Mouse (Mus musculus): ENCODE data around the gene Slc35c1. TPM values are rescaled to one million over a fixed set of nuclear protein-coding genes. Genes with fewer than 3 reads are reported as not detected.

Slc35c1 gene
- 7.6 and 8.2 TPM in 2 replicates for polyA plus RNA-seq (2011; ENCODE audit: insufficient read depth, insufficient read length, low read depth, missing spikeins)

DNA sequence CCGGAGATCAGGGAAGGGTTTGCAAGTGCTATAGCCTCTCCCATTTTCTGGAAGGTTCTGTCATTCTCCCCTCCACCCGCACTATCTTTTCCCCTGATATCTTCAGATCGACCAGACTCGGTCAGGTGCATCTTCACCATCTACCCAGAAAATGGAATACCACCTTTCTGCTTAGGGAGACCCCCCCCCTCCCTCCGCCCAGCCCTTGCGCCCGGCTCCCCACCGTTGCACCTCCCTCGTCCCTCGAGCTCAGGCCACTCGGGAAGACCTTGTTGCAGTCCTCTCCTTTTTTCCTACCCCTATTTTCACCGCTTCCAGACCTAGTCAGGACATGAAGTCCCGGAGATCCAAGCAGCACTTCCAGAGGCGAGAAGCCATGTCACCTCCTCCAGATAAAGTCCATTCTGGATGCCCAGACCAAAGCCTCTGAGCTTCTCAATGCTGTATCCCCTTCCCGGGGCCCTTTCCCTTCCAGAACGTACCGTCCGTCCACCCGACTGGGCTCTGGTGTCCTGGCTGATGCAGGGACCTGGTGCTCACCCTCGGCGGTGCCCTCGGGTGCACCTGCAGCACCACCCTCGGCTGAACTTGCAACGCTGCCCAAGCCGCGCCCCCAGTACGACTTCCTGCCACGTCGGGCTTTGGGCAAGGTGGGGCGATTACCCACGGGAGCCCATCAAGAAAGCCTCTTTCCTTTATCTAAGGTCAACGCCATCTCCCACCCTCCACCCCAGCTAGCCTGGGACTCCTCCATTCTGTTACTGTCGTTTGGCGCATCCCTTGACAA is at the start of gene Slc35c1:
Gene Slc35c1, minus strand, starts transcription at position 618 of the 787 bp plus-strand sequence.
- H3K27ac ChIP-seq (ENCODE audit: insufficient read depth, low read length) = no peak within 1 kb of the TSS
- no peaks in the 10 kb centered on the region for H3K9me3 ChIP-seq (replicated peaks; ENCODE audit: control insufficient read depth, insufficient read depth, low read length, poor library complexity, severe bottlenecking)
- H3K4me3 ChIP-seq (ENCODE audit: low read depth, low read length) = peak within 1 kb of the TSS; percentile 95
- no peaks in the 10 kb centered on the region for H3K36me3 ChIP-seq (ENCODE audit: control insufficient read depth, insufficient read depth, low read length, poor library complexity, severe bottlenecking)
- H3K27me3 ChIP-seq (ENCODE audit: control insufficient read depth, insufficient read depth, low read length, poor library complexity, severe bottlenecking) = no peaks in the 10 kb centered on the region
- H3K4me1 ChIP-seq (ENCODE audit: control insufficient read depth, insufficient read depth, low read length) = no peaks in the 10 kb centered on the region
- TF ChIP-seq POLR2A (IDR thresholded peaks at IDR 0.05; ENCODE audit: insufficient read depth, low read length) = no peak
- no peak for TF ChIP-seq CTCF (IDR thresholded peaks at IDR 0.05; ENCODE audit: low read depth, low read length)
- TF ChIP-seq EP300 (IDR thresholded peaks at IDR 0.05; ENCODE audit: insufficient read depth, low read depth, low read length) = no peak
- peak within 1 kb of the TSS; percentile 66 for H3K9ac ChIP-seq (ENCODE audit: low read depth, poor library complexity, severe bottlenecking)

DNA sequence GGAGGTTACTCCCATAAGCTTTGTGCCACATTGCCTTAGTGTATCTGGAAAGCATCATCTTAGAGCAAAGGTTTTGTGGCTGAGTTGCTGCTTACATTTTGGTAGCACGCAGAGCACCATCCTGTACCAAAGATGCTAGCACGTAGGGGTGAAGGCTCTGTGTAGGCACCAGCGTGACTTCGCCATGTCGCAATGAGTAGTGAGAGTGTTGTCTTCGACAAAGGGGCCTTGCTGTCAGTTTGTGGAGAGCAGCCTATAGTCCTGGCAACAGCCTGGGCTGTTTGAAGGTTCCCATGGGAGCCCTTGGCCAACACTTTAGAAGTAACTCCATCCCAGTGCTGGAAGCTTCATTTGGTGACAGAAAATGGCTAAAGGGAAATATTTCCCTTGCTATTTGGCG is 45.0 kb upstream of the Slc35c1 start:
- no peak overlapping the region for H3K9ac ChIP-seq (ENCODE audit: low read depth, poor library complexity, severe bottlenecking)
- H3K4me3 ChIP-seq (ENCODE audit: low read depth, low read length) = no peak overlapping the region
- H3K27ac ChIP-seq (ENCODE audit: insufficient read depth, low read length) = no peak overlapping the region
- no peaks in the 10 kb centered on the region for H3K27me3 ChIP-seq (ENCODE audit: control insufficient read depth, insufficient read depth, low read length, poor library complexity, severe bottlenecking)
- H3K4me1 ChIP-seq (ENCODE audit: control insufficient read depth, insufficient read depth, low read length) = no peaks in the 10 kb centered on the region
- TF ChIP-seq CTCF (IDR thresholded peaks at IDR 0.05; ENCODE audit: low read depth, low read length) (no peak), EP300 (IDR thresholded peaks at IDR 0.05; ENCODE audit: insufficient read depth, low read depth, low read length) (no peak), POLR2A (IDR thresholded peaks at IDR 0.05; ENCODE audit: insufficient read depth, low read length) (no peak)
- no peaks in the 10 kb centered on the region for H3K9me3 ChIP-seq (replicated peaks; ENCODE audit: control insufficient read depth, insufficient read depth, low read length, poor library complexity, severe bottlenecking)
- H3K36me3 ChIP-seq (ENCODE audit: control insufficient read depth, insufficient read depth, low read length, poor library complexity, severe bottlenecking) = no peaks in the 10 kb centered on the region

DNA sequence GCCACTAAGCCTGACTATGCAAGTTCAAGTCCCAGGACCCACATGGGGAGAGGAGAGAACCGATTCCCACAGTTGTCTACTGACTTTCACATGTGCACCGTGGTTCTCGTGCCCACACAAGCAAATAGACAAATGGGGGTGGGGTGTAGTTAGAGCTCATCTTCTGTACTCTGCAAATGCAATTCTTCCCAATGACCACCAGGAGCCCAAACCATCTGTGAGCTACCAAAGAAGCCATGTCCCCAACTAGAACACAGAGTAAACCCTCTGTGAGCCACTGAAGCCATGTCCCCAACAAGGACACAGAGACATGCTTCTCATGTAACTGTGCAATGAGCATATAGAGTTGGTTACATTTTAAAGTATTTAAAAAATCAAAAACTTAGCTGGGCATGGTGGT is 43.1 kb upstream of the Slc35c1 start:
- H3K36me3 ChIP-seq (ENCODE audit: control insufficient read depth, insufficient read depth, low read length, poor library complexity, severe bottlenecking) = no peaks in the 10 kb centered on the region
- H3K9me3 ChIP-seq (replicated peaks; ENCODE audit: control insufficient read depth, insufficient read depth, low read length, poor library complexity, severe bottlenecking) = no peaks in the 10 kb centered on the region
- no peaks in the 10 kb centered on the region for H3K4me1 ChIP-seq (ENCODE audit: control insufficient read depth, insufficient read depth, low read length)
- H3K9ac ChIP-seq (ENCODE audit: low read depth, poor library complexity, severe bottlenecking) = no peak overlapping the region
- no peaks in the 10 kb centered on the region for H3K27me3 ChIP-seq (ENCODE audit: control insufficient read depth, insufficient read depth, low read length, poor library complexity, severe bottlenecking)
- H3K27ac ChIP-seq (ENCODE audit: insufficient read depth, low read length) = no peak overlapping the region
- TF ChIP-seq POLR2A (IDR thresholded peaks at IDR 0.05; ENCODE audit: insufficient read depth, low read length) (no peak), EP300 (IDR thresholded peaks at IDR 0.05; ENCODE audit: insufficient read depth, low read depth, low read length) (no peak), CTCF (IDR thresholded peaks at IDR 0.05; ENCODE audit: low read depth, low read length) (no peak)
- no peak overlapping the region for H3K4me3 ChIP-seq (ENCODE audit: low read depth, low read length)

DNA sequence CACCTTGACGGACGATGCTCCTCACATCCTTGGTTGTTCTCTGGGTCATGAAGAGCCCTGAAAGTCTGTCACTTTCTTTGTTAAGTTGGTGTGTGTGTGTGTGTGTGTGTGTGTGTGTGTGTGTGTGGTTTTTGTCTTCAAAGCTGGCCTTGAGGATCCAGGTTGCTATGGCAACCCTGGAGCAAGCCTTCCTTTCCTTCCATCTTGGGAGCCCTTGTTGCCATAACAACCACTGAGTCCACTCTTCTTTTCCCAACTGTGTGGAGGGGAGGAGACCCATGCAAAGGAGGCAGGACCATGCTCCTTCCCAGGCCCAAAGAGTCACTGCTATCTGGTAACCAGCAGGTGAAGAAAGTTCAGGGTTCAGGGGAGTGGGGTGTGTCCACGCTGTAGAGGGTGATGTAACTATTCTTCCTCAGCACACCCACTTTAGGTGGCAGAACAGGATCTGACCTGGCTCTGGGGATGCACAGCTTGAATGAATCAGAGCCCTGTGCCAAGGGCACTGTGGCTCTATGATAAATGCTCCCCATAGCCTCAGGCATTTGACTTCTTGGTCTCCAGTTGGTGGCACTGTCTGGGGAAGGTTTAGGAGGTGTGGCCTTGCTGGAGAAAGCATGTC is 39.5 kb upstream of the Slc35c1 start:
- Histone ChIP-seq H3K27ac (ENCODE audit: insufficient read depth, low read length) (no peak overlapping the region), H3K9ac (ENCODE audit: low read depth, poor library complexity, severe bottlenecking) (no peak overlapping the region), H3K9me3 (replicated peaks; ENCODE audit: control insufficient read depth, insufficient read depth, low read length, poor library complexity, severe bottlenecking) (no peaks in the 10 kb centered on the region), H3K27me3 (ENCODE audit: control insufficient read depth, insufficient read depth, low read length, poor library complexity, severe bottlenecking) (no peaks in the 10 kb centered on the region), H3K4me3 (ENCODE audit: low read depth, low read length) (no peak overlapping the region), H3K4me1 (ENCODE audit: control insufficient read depth, insufficient read depth, low read length) (no peaks in the 10 kb centered on the region), H3K36me3 (ENCODE audit: control insufficient read depth, insufficient read depth, low read length, poor library complexity, severe bottlenecking) (no peaks in the 10 kb centered on the region)
- no peak for TF ChIP-seq CTCF (IDR thresholded peaks at IDR 0.05; ENCODE audit: low read depth, low read length)
- TF ChIP-seq EP300 (IDR thresholded peaks at IDR 0.05; ENCODE audit: insufficient read depth, low read depth, low read length) = no peak
- TF ChIP-seq POLR2A (IDR thresholded peaks at IDR 0.05; ENCODE audit: insufficient read depth, low read length) = no peak

DNA sequence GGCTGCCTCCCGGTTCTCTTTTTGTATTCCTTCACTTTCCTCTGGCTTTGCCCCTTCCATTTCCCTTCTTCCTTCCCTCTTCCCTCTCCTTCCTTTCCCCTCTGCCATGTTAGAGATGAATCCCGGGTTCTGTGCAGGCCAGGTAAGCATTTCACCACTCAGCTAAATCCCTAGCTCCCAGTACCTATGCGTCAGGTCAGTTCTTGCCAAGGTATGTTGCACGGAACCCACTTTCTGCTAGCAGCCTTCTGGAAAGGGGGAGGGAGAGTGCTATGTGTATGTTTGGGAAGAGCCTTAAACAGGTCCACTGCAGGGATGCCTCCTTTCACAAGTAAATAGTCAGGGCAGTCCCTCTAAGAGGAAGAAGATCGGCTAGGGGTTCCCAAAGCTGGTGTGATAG is 36.8 kb upstream of the Slc35c1 start:
- no peak overlapping the region for H3K4me3 ChIP-seq (ENCODE audit: low read depth, low read length)
- H3K27ac ChIP-seq (ENCODE audit: insufficient read depth, low read length) = no peak overlapping the region
- H3K36me3 ChIP-seq (ENCODE audit: control insufficient read depth, insufficient read depth, low read length, poor library complexity, severe bottlenecking) = no peaks in the 10 kb centered on the region
- H3K27me3 ChIP-seq (ENCODE audit: control insufficient read depth, insufficient read depth, low read length, poor library complexity, severe bottlenecking) = no peaks in the 10 kb centered on the region
- H3K9me3 ChIP-seq (replicated peaks; ENCODE audit: control insufficient read depth, insufficient read depth, low read length, poor library complexity, severe bottlenecking) = no peaks in the 10 kb centered on the region
- H3K4me1 ChIP-seq (ENCODE audit: control insufficient read depth, insufficient read depth, low read length) = no peaks in the 10 kb centered on the region
- TF ChIP-seq POLR2A (IDR thresholded peaks at IDR 0.05; ENCODE audit: insufficient read depth, low read length) (no peak), EP300 (IDR thresholded peaks at IDR 0.05; ENCODE audit: insufficient read depth, low read depth, low read length) (no peak), CTCF (IDR thresholded peaks at IDR 0.05; ENCODE audit: low read depth, low read length) (no peak)
- no peak overlapping the region for H3K9ac ChIP-seq (ENCODE audit: low read depth, poor library complexity, severe bottlenecking)

DNA sequence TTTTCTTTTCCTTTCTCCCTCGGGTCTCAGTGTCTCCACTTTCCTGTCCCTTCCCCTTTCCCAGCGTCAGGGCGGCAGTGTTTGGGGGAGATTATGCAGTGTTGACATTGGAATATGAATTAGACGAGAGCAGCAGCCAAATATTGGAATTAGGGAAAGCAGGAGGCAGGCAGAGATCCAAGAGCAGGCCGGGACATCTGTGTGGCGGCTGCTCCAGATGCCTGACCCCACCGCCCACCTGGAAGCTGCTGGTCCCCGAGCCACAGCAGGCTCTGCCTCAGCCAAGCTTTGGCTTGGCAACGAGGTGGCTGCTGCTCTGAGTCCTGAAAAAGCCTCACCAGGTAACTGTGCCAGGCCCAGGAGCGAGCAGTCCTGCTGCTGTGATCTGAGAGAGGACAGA is 36.3 kb upstream of the Slc35c1 start:
- H3K27me3 ChIP-seq (ENCODE audit: control insufficient read depth, insufficient read depth, low read length, poor library complexity, severe bottlenecking) = no peaks in the 10 kb centered on the region
- no peaks in the 10 kb centered on the region for H3K36me3 ChIP-seq (ENCODE audit: control insufficient read depth, insufficient read depth, low read length, poor library complexity, severe bottlenecking)
- TF ChIP-seq POLR2A (IDR thresholded peaks at IDR 0.05; ENCODE audit: insufficient read depth, low read length) = no peak
- TF ChIP-seq EP300 (IDR thresholded peaks at IDR 0.05; ENCODE audit: insufficient read depth, low read depth, low read length) = no peak
- TF ChIP-seq CTCF (IDR thresholded peaks at IDR 0.05; ENCODE audit: low read depth, low read length) = no peak
- no peaks in the 10 kb centered on the region for H3K9me3 ChIP-seq (replicated peaks; ENCODE audit: control insufficient read depth, insufficient read depth, low read length, poor library complexity, severe bottlenecking)
- H3K9ac ChIP-seq (ENCODE audit: low read depth, poor library complexity, severe bottlenecking) = no peak overlapping the region
- H3K4me3 ChIP-seq (ENCODE audit: low read depth, low read length) = no peak overlapping the region
- H3K27ac ChIP-seq (ENCODE audit: insufficient read depth, low read length) = no peak overlapping the region
- H3K4me1 ChIP-seq (ENCODE audit: control insufficient read depth, insufficient read depth, low read length) = no peaks in the 10 kb centered on the region
